Mouse (Mus musculus) CD4-positive helper T cell, adult 2 months (primary cell): ENCODE results near the gene Mctp2.

ENCODE experiments used
- DNase-seq: peaks from one replicate; pipeline ENCODE4 v3.0.0-alpha.2; 2012; ENCODE audit warnings: low read depth, missing footprints, low spot score

The Mctp2 gene

DNA sequence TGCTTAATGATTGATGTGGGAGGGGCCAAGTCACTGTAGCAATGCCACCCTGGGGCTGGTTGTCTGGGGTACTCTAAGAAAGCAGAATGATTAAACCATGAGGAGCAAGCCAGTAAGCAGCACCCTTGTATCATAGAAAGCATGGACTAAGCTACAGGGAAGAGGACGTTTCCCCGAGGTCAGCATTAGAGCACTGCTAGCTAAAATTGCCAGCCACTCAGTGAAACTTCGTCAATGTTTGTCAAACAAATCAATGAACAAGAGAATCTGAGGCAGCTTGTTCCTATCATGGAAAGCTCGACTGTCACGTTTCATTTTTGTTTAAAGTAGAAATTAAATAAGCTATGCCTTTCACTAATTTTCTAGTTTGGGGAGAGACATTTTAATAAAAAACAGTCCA, 124.8 kb downstream of the Mctp2 start:
- no peak for DNase-seq

- DNase-seq = no peak
Observed at GRCm38 (mm10) chr7:72169320-72169719, 137.1 kb downstream of the Mctp2 start.

DNA sequence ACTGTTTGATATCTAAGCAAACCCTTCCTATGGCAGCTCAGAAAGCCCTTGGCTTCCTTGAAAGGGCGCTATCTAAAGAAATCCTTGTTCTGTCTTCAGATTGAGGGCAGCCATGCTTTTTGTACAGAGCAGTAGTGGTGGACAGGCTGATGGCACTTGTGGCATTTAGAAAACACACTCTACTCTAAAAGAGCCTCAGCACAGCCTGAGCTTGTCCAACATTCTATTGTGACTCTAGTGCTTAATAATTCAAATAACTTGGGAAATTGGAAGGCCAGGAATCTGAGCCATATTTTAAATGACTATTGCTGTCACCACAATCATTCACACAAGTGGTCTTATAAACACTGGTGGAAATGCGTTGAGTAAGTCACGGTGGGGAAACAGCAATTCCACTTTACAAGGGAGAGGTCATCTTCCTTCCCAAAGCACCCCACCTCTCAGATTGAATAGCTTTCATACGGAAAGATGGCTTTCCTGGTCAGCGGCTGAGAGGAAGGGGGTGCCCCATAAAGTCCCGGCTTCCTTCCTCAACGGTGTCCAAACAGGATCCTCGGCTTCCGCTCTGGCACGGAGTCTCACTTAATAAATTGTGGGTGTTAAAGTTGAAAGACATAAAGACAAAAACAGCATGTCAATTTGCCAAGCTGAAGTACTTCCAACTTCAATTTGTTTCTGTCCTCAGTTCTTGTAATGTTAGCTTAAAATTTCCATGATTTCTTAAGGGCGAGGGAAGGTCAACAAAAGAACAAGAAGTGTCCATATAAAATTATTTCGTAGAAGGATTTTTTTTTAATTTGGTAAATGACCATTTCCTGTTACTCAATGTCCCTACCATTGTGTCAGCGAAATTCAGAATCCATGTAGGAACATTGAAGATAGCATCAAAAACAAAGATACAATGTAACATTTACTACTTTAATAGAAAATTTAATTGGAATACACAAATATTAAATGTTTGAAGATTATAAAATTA, 140.4 kb downstream of the Mctp2 start:
- DNase-seq = no peak

- no peak for DNase-seq
Observed at GRCm38 (mm10) chr7:72162256-72162655, 144.2 kb downstream of the Mctp2 start.

DNA sequence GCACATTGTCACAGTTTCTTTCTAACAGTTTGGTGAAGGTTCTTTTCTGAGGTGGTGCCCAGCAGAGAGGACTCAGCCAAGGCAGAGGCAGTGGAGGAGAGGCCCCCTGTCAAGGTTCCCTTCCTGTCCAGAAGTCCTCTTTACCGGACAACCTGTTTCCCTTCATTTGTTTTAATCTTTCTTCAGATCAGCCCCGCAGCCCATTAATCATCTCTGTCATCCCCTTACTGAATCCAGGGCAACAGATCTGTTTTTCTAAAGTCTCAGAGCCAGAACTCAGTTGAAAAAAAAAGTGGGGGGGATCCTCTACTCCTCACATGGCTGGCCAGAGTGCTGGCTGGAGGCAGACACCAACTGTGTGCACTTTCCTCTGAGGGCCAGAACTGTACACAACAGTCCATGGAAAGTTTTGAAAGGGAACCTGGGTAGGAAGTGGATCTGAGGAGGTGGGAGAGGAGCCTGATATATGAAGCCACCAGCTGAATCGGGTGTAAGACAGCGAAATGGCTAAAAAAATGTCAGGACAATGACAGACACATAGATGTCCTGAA, 146.8 kb downstream of the Mctp2 start:
- DNase-seq = no peak

DNA sequence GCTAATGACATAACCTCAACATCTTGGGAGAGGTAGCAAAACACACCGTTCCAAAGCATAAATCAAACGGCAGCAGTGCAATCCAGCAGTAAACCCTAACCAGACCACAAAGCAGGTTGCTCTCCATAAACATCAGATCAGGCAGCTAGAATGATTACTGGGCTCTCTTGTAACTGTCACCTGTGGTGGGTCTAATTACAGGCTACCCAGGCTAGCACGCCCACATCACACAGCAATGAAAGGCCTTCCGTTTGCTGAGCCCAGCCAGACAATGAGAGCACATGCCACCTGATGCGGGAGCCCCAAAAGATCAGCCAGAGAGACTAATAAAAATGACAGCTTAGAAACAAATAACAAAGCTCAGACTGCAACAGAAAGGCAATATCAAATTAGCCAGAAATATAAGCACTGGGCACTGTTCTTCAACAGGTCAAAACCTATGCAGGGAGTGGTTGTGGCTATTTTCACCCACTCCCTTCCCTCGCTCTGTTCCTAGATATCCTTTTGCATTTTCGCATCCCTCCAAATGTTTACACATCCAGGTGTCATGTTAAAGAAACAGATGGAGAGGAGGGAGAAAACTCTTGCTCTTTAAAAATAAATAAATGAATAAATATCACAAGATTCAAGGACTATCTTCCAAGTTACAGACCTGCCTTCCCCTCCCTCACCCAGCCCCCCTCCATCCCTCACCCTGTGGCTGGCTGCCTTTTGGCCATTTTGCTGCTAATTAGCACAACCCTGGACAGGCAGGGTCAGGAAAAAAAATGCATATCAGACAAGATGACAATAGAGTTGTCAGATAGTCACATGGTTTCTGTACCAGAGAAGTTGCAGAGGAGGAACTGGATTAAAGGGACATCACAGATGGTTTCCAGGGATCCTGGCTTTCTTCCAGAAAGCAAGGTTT, 155.4 kb downstream of the Mctp2 start:
- no peak for DNase-seq

DNA sequence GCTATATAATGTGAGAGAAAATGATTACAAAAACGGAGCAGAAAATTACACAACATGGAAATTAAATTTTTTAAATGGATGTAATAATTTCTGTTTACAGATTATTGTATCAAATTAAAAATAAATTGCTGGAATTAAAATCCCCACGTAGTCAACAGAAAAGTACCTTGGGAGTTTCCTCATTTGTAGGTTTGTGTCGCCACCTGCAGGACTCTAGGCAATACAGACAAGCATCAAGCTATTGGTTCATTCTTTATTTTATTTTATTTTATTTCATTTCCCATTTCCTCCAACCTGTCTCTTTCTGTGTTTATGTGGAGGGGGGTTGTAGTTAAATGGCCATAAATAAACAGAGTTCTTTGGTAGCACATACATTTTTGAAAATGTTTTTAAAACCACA, 157.3 kb downstream of the Mctp2 start:
- DNase-seq = no peak

- DNase-seq = no peak
Observed at GRCm38 (mm10) chr7:72146849-72147248, 159.6 kb downstream of the Mctp2 start.

DNA sequence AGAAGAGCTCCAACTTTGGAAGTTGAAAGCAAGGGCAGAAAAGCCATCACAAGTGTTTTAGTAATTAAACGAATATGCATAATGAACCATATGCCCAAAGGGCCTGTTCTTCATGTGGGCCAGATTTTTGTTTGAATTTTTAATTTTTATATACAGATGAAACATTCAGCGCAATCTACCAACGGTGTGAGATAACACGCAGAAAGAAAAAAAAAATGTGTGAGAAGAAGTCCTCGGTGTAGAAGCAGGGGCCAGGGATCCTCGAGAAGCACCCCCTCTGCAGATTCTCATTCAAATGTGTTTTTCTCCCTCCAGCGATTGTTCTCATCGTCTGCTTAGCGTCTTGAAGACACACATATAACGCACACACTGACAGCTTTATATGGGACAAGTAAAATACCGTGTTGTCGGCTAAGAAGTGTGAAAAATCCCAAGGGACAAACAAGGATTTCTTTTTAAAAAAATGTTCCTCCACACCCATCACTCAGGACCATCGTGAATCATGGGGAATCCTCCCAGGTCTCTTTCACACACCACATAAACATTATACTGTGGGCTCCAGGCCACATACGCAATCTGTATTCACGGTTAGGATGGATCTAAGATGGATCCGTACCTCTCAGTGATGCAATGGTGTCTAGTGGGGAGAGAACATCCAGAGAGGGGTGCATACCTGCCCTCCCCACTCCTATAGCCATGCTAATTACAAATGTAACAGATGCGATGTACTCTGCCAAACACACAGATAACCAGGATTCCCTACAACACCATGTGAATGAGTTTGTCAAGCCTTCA, 160.5 kb downstream of the Mctp2 start:
- DNase-seq = no peak

GRCm38 (mm10) chr7:72138701-72139100, 167.7 kb downstream of the Mctp2 start:
- no peak for DNase-seq

GRCm38 (mm10) chr7:72120986-72121385, 185.4 kb downstream of the Mctp2 start:
- DNase-seq = no peak

- no peak for DNase-seq
Observed at GRCm38 (mm10) chr7:72119713-72120112, 186.7 kb downstream of the Mctp2 start.

GRCm38 (mm10) chr7:72117376-72118077, 188.9 kb downstream of the Mctp2 start:
- no peak for DNase-seq

- no peak for DNase-seq
Observed at GRCm38 (mm10) chr7:72115073-72115472, 191.3 kb downstream of the Mctp2 start.

- DNase-seq = no peak
Observed at GRCm38 (mm10) chr7:72110578-72110977, 195.8 kb downstream of the Mctp2 start.

DNA sequence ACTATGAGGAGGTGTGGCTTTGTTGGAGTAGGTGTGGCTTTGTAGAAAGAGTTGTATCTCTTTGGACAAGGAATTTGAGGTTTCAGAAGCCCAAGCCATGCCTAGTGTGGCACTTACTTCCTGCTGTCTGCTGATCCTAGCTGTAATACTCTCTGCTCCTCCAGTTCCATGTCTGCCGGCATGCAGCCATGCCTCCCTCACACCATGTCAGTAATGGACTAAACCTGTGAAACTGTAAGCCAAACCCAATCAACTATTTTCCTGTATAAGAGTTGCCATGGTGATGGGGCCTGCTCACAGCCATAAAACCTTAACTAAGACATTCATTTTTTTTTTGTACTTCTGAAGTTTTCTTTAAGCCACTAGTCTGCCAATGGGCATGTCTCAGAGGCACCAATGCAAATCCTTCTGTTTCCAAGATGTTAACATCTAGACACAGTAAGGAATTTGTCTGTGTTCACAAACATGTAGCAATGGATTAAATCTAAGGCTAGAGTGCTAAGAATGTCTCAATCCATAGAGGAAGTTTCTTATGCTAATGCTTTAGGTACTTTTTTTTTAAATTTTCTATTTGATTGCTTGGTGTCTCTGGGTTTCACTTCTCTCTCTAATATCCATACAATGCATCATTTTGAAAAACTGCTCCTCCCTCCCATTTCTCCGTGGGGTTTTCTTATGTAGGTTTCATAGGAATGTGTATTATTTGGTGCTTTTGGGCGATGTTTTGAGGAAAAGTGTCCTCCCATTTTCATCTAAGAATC, 197.6 kb downstream of the Mctp2 start:
- DNase-seq = no peak

- DNase-seq = no peak
Observed at GRCm38 (mm10) chr7:72104170-72104569, 202.2 kb downstream of the Mctp2 start.

DNA sequence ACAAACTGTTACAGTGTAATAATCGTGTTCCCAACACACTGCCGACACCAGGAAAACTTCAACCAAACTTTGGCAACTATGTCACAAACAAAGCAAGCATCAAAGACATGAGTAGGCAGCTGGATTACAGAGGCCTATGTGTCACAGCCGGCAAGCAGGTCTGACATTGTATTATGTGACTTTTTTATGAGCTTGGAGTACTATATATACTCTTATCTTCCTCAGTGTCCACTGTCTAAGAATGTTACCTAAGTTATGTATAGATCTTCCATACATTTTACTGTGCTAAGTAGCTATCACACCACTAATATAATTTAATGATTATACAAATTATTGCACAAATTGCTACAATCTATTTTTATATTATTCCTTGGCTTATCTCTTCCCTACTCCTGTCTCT, 202.8 kb downstream of the Mctp2 start:
- no peak for DNase-seq

GRCm38 (mm10) chr7:72100683-72101082, 205.7 kb downstream of the Mctp2 start:
- no peak for DNase-seq

- DNase-seq = no peak
Observed at GRCm38 (mm10) chr7:72098603-72099002, 207.8 kb downstream of the Mctp2 start.
